Mouse (Mus musculus) megakaryocyte, embryonic 14.5 days (primary cell): ENCODE measurements around the gene Vmn2r57.

ENCODE experiments used
- FLI1 ChIP-seq: IDR thresholded peaks from 2 replicates; pipeline ENCODE4 v1.6.1; 2012; ENCODE audit warnings: low read length, inconsistent platforms, mixed read lengths
- GATA1 ChIP-seq: IDR thresholded peaks from 3 replicates; pipeline ENCODE4 v1.6.1; 2012; ENCODE audit warnings: mixed read lengths, low read length, inconsistent platforms, borderline replicate concordance

GRCm38 (mm10) chr7:41497871-41498270 lies 49.4 kb upstream of the Vmn2r57 start:
- TF ChIP-seq GATA1, result no peak
- TF ChIP-seq FLI1, result no peak
